Mouse (Mus musculus): ENCODE data around the gene Olfr723. TPM values are rescaled to one million over a fixed set of nuclear protein-coding genes. Genes with fewer than 3 reads are reported as not detected.
"Not testable (repeated sequence)": the region's sequence is repeated elsewhere in the genome, so short reads cannot be mapped to it uniquely, and the experiment has no call there.

Olfr723 gene
- polyA plus RNA-seq (2012; rRNA removed), result not detected in 2 replicates

GRCm38 (mm10) chr14:49931687-49932086 lies at the start of gene Olfr723:
Gene Olfr723, minus strand, starts transcription at chr14:49931787.
- not testable (repeated sequence) for DNase-seq (ENCODE audit: low read depth)

- not testable (repeated sequence) for DNase-seq (ENCODE audit: low read depth)
Measured at GRCm38 (mm10) chr14:49963174-49963573, 31.6 kb upstream of the Olfr723 start, which contains the start of gene Olfr724. Gene Olfr724, minus strand, starts transcription at chr14:49963274.

- DNase-seq (ENCODE audit: low read depth), result no peak
Measured at GRCm38 (mm10) chr14:49955890-49956289, 24.3 kb upstream of the Olfr723 start.

- no peak for DNase-seq (ENCODE audit: low read depth)
Measured at GRCm38 (mm10) chr14:49901899-49902298, 29.7 kb downstream of the Olfr723 start, which contains the start of gene Olfr722. Gene Olfr722, minus strand, starts transcription at chr14:49901999.

Other genes with a start within 250 kb of the Olfr723 start
- gene Armh4, start 148.4 kb downstream of the Olfr723 start, polyA plus RNA-seq (2012; rRNA removed), result 3.2 and 3.9 TPM in 2 replicates
- not detected in 2 replicates for gene Olfr722, start 29.8 kb downstream of the Olfr723 start, polyA plus RNA-seq (2012; rRNA removed)
- gene Olfr724, start 31.5 kb upstream of the Olfr723 start, polyA plus RNA-seq (2012; rRNA removed), result not detected in 2 replicates
- gene Olfr725, start 108.6 kb upstream of the Olfr723 start, polyA plus RNA-seq (2012; rRNA removed), result not detected in 2 replicates
- not detected in 2 replicates for gene Olfr726, start 159.2 kb upstream of the Olfr723 start, polyA plus RNA-seq (2012; rRNA removed)
- gene Olfr727, start 191.4 kb upstream of the Olfr723 start, polyA plus RNA-seq (2012; rRNA removed), result not detected in 2 replicates
- not detected in 2 replicates for gene Olfr728, start 210.9 kb upstream of the Olfr723 start, polyA plus RNA-seq (2012; rRNA removed)
- not detected in 2 replicates for gene Olfr729, start 221.1 kb upstream of the Olfr723 start, polyA plus RNA-seq (2012; rRNA removed)